Mouse (Mus musculus) kidney, adult 2 months (tissue): ENCODE measurements around the gene Fhod1. TPM values are rescaled to one million over a fixed set of nuclear protein-coding genes. Genes with fewer than 3 reads are reported as not detected.

Experiments used
- DNase-seq: peaks from one replicate; pipeline ENCODE4 v3.0.0; 2021
- H3K27ac ChIP-seq: fragments of 200-500 bp; 2 replicates; pipeline ENCODE4 v1.5.1; 2012; ENCODE audit warnings: low read depth, low read length, control low read depth, inconsistent platforms; ENCODE audit not compliant: insufficient read depth
- H3K27me3 ChIP-seq: fragments of 200-500 bp; replicated peaks from 2 replicates; pipeline ENCODE4 v1.6.1; 2012; ENCODE audit warnings: mild to moderate bottlenecking, moderate library complexity, low read length, inconsistent platforms; ENCODE audit not compliant: control insufficient read depth, insufficient read depth
- H3K36me3 ChIP-seq: fragments of 200-500 bp; 2 replicates; pipeline ENCODE4 v1.6.1; 2012; ENCODE audit warnings: mild to moderate bottlenecking, moderate library complexity, low read length, inconsistent platforms; ENCODE audit not compliant: control insufficient read depth, insufficient read depth
- H3K4me1 ChIP-seq: fragments of 200-500 bp; 2 replicates; pipeline ENCODE4 v1.6.1; 2011; ENCODE audit warnings: low read length; ENCODE audit not compliant: control insufficient read depth, insufficient read depth
- H3K4me3 ChIP-seq: fragments of 200-500 bp; 2 replicates; pipeline ENCODE4 v1.5.1; 2011; ENCODE audit warnings: mild to moderate bottlenecking, low read depth, low read length, control low read depth; ENCODE audit not compliant: insufficient read depth
- CTCF ChIP-seq: fragments of 200-500 bp; conservative IDR thresholded peaks from 2 replicates; pipeline ENCODE4 v1.5.1; 2011; ENCODE audit warnings: low read depth, mild to moderate bottlenecking, control low read depth, low read length, moderate library complexity, mixed read lengths; ENCODE audit not compliant: insufficient read depth, insufficient read length
- POLR2A ChIP-seq: fragments of 200-500 bp; IDR thresholded peaks from one replicate; pipeline ENCODE4 v1.6.1; 2011; ENCODE audit warnings: low read depth, low read length, control low read depth
- WGBS: fragments of 180-500 bp; shearing (Covaris S2); methylation state at CpG from one replicate; pipeline ENCODE4 v1.1.7; 2018; 5-methylcytosine and 5-hydroxymethylcytosine counted together
- polyA plus RNA-seq: library from polyadenylated mRNA; depleted of rRNA; stranded (reverse); fragments of >200 nt; gene quantifications from 2 replicates; pipeline ENCODE4 v1.2.3, GENCODE M21; 2012

Gene Fhod1
- polyA plus RNA-seq, 1 experiment: 20.0 TPM

GRCm38 (mm10) chr8:105348450-105349095 is 820 bp upstream of the Fhod1 start, which contains the start of gene Slc9a5:
TSS of gene Slc9a5 (plus strand) at chr8:105348843.
- Histone ChIP-seq H3K36me3 (no peaks in the 10 kb centered on the region), H3K4me3 (peak within 1 kb of the TSS; percentile 85), H3K4me1 (no peaks in the 10 kb centered on the region; the same call in 1 of the 2 replicates), H3K27me3 (no peaks in the 10 kb centered on the region), H3K27ac (peak within 1 kb of the TSS; percentile 73)
- WGBS: under 1% methylated on average over 34 of the region's 34 CpGs
- TF ChIP-seq POLR2A: no peak
- no peak for TF ChIP-seq CTCF
- no peak for DNase-seq

GRCm38 (mm10) chr8:105346611-105347427 is 934 bp downstream of the Fhod1 start:
- TF ChIP-seq POLR2A: no peak
- H3K27me3 ChIP-seq: no peaks in the 10 kb centered on the region
- DNase-seq: peak; percentile 87
- H3K4me3 ChIP-seq: peak overlapping the region; percentile 85
- H3K4me1 ChIP-seq: no peaks in the 10 kb centered on the region; the same call in 1 of the 2 replicates
- 4% methylated on average over 34 of the region's 34 CpGs for WGBS
- peak overlapping the region; percentile 73 for H3K27ac ChIP-seq
- H3K36me3 ChIP-seq: no peaks in the 10 kb centered on the region

- whole genome bisulfite sequencing: 48% methylated on average over 7 of the region's 7 CpGs
- H3K27ac ChIP-seq: peak overlapping the region; percentile 66
- DNase-seq: peak; percentile 66
- TF ChIP-seq POLR2A: no peak
- no peak for TF ChIP-seq CTCF
- no peaks in the 10 kb centered on the region for H3K36me3 ChIP-seq
- H3K4me3 ChIP-seq: no peak overlapping the region
- H3K4me1 ChIP-seq: no peaks in the 10 kb centered on the region; the same call in 1 of the 2 replicates
- H3K27me3 ChIP-seq: no peaks in the 10 kb centered on the region
These were observed 2.4 kb downstream of the Fhod1 start for GRCm38 (mm10) chr8:105345061-105345975.

DNA sequence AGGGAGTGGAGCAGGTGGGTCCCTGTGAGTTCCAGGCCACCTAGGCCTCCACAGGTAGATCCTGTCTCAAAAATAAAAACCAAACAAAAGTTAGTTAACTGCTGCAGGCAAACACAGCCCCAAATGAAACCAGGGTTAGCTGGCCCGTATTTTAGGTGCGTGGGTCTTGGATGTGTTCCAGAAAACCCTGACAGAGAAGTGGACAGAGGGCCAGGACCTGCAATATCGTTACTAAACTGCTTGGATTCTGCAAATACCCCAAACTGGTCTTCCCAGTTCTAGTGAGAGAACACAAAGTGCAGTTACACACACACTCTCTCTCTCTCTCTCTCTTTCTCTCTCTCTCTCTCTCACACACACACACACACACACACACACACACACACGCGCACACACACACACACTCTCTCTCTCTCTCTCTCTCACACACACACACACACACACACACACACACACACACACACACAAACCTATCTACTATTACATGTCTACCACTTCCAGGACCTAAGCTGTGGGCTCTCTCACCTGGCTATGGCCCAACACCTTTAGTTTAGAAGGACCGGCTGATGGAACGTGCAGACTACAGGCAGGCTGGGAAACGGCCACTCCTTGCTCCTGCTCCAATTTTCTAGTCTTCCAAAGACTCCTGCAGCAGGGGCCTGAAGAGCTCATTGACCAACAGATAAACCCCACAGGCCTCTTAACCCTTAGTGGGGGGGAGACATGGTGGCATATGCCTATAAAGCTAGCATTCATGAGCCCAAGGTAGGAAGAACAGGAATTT is 3.8 kb downstream of the Fhod1 start:
- no peak for DNase-seq
- no peak for TF ChIP-seq CTCF
- TF ChIP-seq POLR2A: no peak
- 43% methylated on average over 7 of the region's 8 CpGs for WGBS
- Histone ChIP-seq H3K27me3 (no peaks in the 10 kb centered on the region), H3K36me3 (no peaks in the 10 kb centered on the region), H3K4me1 (no peaks in the 10 kb centered on the region; the same call in 1 of the 2 replicates), H3K27ac (no peak overlapping the region), H3K4me3 (no peak overlapping the region)

DNA sequence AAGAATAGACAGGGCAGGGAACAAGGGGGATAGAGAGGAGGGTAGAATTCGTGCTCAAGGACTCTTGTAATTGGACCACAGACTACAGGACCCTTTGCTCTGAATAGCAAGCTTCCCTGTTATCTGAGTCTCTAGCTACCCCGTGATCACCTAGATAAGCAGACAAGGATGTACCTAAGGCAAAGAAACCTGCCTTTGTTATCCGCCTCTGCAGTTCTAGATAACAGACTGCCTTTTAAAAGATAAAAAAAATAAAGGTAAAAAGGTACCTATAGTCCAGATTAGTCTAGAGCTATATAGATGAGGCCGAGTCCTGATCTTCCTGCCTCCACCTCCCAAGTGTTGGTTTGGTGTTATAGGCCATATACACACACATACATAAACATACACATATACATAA is 5.0 kb downstream of the Fhod1 start:
- Histone ChIP-seq H3K36me3 (no peaks in the 10 kb centered on the region), H3K27ac (no peak overlapping the region), H3K4me1 (no peaks in the 10 kb centered on the region; the same call in 1 of the 2 replicates), H3K4me3 (no peak overlapping the region), H3K27me3 (no peaks in the 10 kb centered on the region)
- TF ChIP-seq CTCF: no peak
- TF ChIP-seq POLR2A: no peak
- DNase-seq: no peak
- 92% methylated on average over 4 of the region's 4 CpGs for WGBS

GRCm38 (mm10) chr8:105341399-105341798 is 6.4 kb downstream of the Fhod1 start:
- Histone ChIP-seq H3K4me3 (no peak overlapping the region), H3K36me3 (no peaks in the 10 kb centered on the region), H3K27ac (no peak overlapping the region), H3K27me3 (no peaks in the 10 kb centered on the region), H3K4me1 (no peaks in the 10 kb centered on the region; the same call in 1 of the 2 replicates)
- no peak for TF ChIP-seq POLR2A
- TF ChIP-seq CTCF: no peak
- 66% methylated on average over 8 of the region's 8 CpGs for WGBS
- no peak for DNase-seq
